ENCODE assay signal across 26 mouse cellular contexts in the genomic region with DNA sequence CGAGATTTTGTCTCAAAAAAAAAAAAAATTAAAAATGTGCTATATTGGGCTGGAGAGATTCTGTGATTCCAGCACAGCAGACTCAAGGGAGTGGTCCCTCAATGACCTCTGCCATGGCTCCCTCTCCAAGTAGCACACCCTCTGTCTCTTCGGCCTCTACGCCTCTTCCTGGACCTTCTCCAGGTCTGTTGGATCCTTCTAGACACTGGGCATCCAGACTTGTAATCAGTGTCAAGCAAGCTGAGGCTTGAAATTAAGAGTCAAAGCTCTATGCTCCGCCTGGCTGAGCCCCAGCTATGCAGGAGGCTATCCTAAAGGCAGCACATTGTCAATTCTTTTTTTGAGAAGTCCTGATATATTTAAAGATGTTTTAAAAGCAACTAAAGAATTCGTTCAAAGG. TPM values are rescaled to one million over a fixed set of nuclear protein-coding genes. Genes with fewer than 3 reads are reported as not detected.
DNase-seq lines count a peak whose midpoint lies in the region; ATAC-seq and TF ChIP-seq lines count a peak whose summit lies in the region.
"Had no signal": no experiment of that assay in that cellular context is flagged by ENCODE, and none has a peak within 500 bp of the region (broad histone marks: within the 10 kb centered on the region; RNA-seq: fewer than 3 reads in every experiment).

No protein-coding gene starts in this region.

- H3K27ac ChIP-seq in gastrocnemius, adult 2 months, result peak overlapping the region; percentile 52
- 0 out of 2 replicates have a peak overlapping the region, but pooled peaks have one; percentile 21 for H3K27ac ChIP-seq in heart, embryonic 13.5 days (replicated peaks)
- no peak overlapping the region for H3K27ac ChIP-seq in lung, postnatal 0 days (ENCODE audit: low read length)
- H3K27ac ChIP-seq: embryonic facial prominence, embryonic 12.5 days; forebrain, embryonic 13.5 days; hindbrain, embryonic 13.5 days; hindbrain, postnatal 0 days had no signal

- peak; percentile 55 for DNase-seq in gastrocnemius, adult 2 months
- DNase-seq in gastrocnemius, postnatal 36 days, result no peak
- DNase-seq in heart, adult 18-20 months, result no peak
- peak; percentile 14 for DNase-seq in lung, postnatal 14 days
- DNase-seq in lung, postnatal 0 days (ENCODE audit: low spot score), result no peak
- DNase-seq in fat pad, adult 2 months (ENCODE audit: extremely low read depth, low read depth, low spot score), result peak; percentile 56
- DNase-seq: adrenal gland, adult 2 months; adrenal gland, postnatal 25 days; cerebellum, adult 18-20 months; cerebellum, adult 9-11 months; forebrain, postnatal 0 days; kidney, adult 11 months; kidney, adult 9 months had no signal

- ATAC-seq in heart, embryonic 13.5 days (ENCODE audit: extremely low read depth, insufficient number of reproducible peaks, low FRiP score, low TSS enrichment), result no peak
- ATAC-seq in lung, postnatal 0 days, result no peak
- ATAC-seq in erythroblast, adult 5-6 weeks (replicated peaks; ENCODE audit: low FRiP score, poor library complexity, severe bottlenecking), result no peak
- ATAC-seq: activated CD4-positive, CD25-positive, alpha-beta regulatory T cell, adult 4 months; forebrain, embryonic 13.5 days; forebrain, postnatal 0 days; hindbrain, postnatal 0 days; Patski had no signal

- intact Hi-C loops in gastrocnemius, adult 2 months (cut with DNase I), result no loop called here
- intact Hi-C loops in gastrocnemius, postnatal 36 days (cut with DNase I), result no loop called here

- TF ChIP-seq EP300 in lung, postnatal 0 days (IDR thresholded peaks at IDR 0.05), result no peak

- peaks cover 33% of the 10 kb centered on the region for H3K4me1 ChIP-seq in heart, embryonic 13.5 days
- H3K4me1 ChIP-seq in lung, postnatal 0 days (ENCODE audit: insufficient read depth, low read depth, low read length), result no peaks in the 10 kb centered on the region
- H3K4me1 ChIP-seq: embryonic facial prominence, embryonic 12.5 days; forebrain, embryonic 13.5 days; hindbrain, embryonic 13.5 days had no signal

- no peak overlapping the region for H3K9ac ChIP-seq in heart, embryonic 13.5 days
- H3K9ac ChIP-seq in lung, postnatal 0 days (replicated peaks; ENCODE audit: low read depth), result no peak overlapping the region
- H3K9ac ChIP-seq: embryonic facial prominence, embryonic 12.5 days; forebrain, embryonic 13.5 days; forebrain, postnatal 0 days; hindbrain, embryonic 13.5 days had no signal

- H3K36me3 ChIP-seq in heart, embryonic 13.5 days, result peaks cover 96% of the 10 kb centered on the region
- no peaks in the 10 kb centered on the region for H3K36me3 ChIP-seq in lung, postnatal 0 days (ENCODE audit: insufficient read depth, low read length)
- H3K36me3 ChIP-seq: embryonic facial prominence, embryonic 12.5 days; hindbrain, embryonic 13.5 days had no signal

- H3K9me3 ChIP-seq in heart, embryonic 13.5 days, result peaks cover 4% of the 10 kb centered on the region; the same call in 1 of the 2 replicates
- no peaks in the 10 kb centered on the region for H3K9me3 ChIP-seq in lung, postnatal 0 days (ENCODE audit: low read length)
- H3K9me3 ChIP-seq: embryonic facial prominence, embryonic 12.5 days had no signal

- WGBS in heart, embryonic 13.5 days, result 71% methylated on average over 5 of the region's 5 CpGs
- WGBS in lung, postnatal 0 days, result 59% methylated on average over 5 of the region's 5 CpGs

- no peak overlapping the region for H3K4me2 ChIP-seq in heart, embryonic 13.5 days
- H3K4me2 ChIP-seq in lung, postnatal 0 days (replicated peaks; ENCODE audit: low read depth, low read length), result no peak overlapping the region
- H3K4me2 ChIP-seq: embryonic facial prominence, embryonic 12.5 days; forebrain, embryonic 13.5 days; hindbrain, embryonic 13.5 days had no signal

- no peak for TF ChIP-seq CTCF in gastrocnemius, adult 2 months (IDR thresholded peaks at IDR 0.05)
- TF ChIP-seq CTCF in lung, postnatal 0 days (IDR thresholded peaks at IDR 0.05), result no peak

- no peak overlapping the region for H3K4me3 ChIP-seq in gastrocnemius, adult 2 months
- no peak overlapping the region for H3K4me3 ChIP-seq in heart, embryonic 13.5 days
- no peak overlapping the region for H3K4me3 ChIP-seq in lung, postnatal 0 days (ENCODE audit: low read depth, low read length)
- H3K4me3 ChIP-seq: embryonic facial prominence, embryonic 12.5 days; forebrain, embryonic 13.5 days; hindbrain, embryonic 13.5 days had no signal

- peaks cover 5% of the 10 kb centered on the region; the same call in 1 of the 2 replicates for H3K27me3 ChIP-seq in heart, embryonic 13.5 days (replicated peaks)
- H3K27me3 ChIP-seq in lung, postnatal 0 days (replicated peaks; ENCODE audit: insufficient read depth, low read length), result no peaks in the 10 kb centered on the region
- H3K27me3 ChIP-seq: CH12.LX; forebrain, embryonic 13.5 days; Patski had no signal

RNA-seq across cellular contexts. Expression of a gene that starts 10.9 kb away (rescaled TPM):
- total RNA-seq in gastrocnemius, adult 2 months (2021), result not detected
- not detected for total RNA-seq in gastrocnemius, postnatal 36 days (2021)
- polyA plus RNA-seq in heart, embryonic 13.5 days (2015; fragmentation: Nextera tagmentation; extraction: Ambion mirVana), result not detected in 2 replicates
- total RNA-seq in heart, adult 18-20 months (2021), result not detected
- polyA plus RNA-seq in lung, postnatal 0 days (2015; fragmentation: Nextera tagmentation; extraction: Ambion mirVana), result not detected in 2 replicates
- total RNA-seq in erythroblast, adult 5-6 weeks (2015; ENCODE audit: low replicate concordance), result not detected in 2 replicates
- not detected in 2 replicates for total RNA-seq in erythroblast, adult 5-6 weeks (2017; ENCODE audit: low replicate concordance)
- total RNA-seq: adrenal gland, adult 2 months; adrenal gland, postnatal 25 days; common myeloid progenitor, adult 5-6 weeks; forebrain, postnatal 0 days; hematopoietic stem cell, adult 5-6 weeks; hindbrain, postnatal 0 days had no signal
- polyA plus RNA-seq: activated CD4-positive, CD25-positive, alpha-beta regulatory T cell, adult 4 months; adrenal gland, adult 2 months; embryonic facial prominence, embryonic 12.5 days; forebrain, embryonic 13.5 days; forebrain, postnatal 0 days; heart, embryonic 14.5 days; hindbrain, embryonic 13.5 days; hindbrain, postnatal 0 days; intestine, embryonic 14.5 days; Patski had no signal

RNA-seq across cellular contexts. Expression of a gene that starts 30.4 kb away (rescaled TPM):
- total RNA-seq in gastrocnemius, adult 2 months (2021), result 10 to 100 TPM; 49.4 to 54.1 TPM
- total RNA-seq in gastrocnemius, postnatal 36 days (2021), result 10 to 100 TPM; 42.4 to 54.7 TPM
- 37.1 and 37.4 TPM in 2 replicates for polyA plus RNA-seq in heart, embryonic 13.5 days (2015; fragmentation: Nextera tagmentation; extraction: Ambion mirVana)
- 10 to 100 TPM; 52.9 to 56.9 TPM for total RNA-seq in heart, adult 18-20 months (2021)
- polyA plus RNA-seq in lung, postnatal 0 days (2015; fragmentation: Nextera tagmentation; extraction: Ambion mirVana), result 19.6 and 20.8 TPM in 2 replicates
- 0.21 and 1.2 TPM in 2 replicates for total RNA-seq in erythroblast, adult 5-6 weeks (2015; ENCODE audit: low replicate concordance)
- total RNA-seq in erythroblast, adult 5-6 weeks (2017; ENCODE audit: low replicate concordance), result 0.42 and 0.77 TPM in 2 replicates

RNA-seq across cellular contexts. Expression of a gene that starts 54.9 kb away (rescaled TPM):
- total RNA-seq in gastrocnemius, adult 2 months (2021), result 1,000 to 10,000 TPM; 1,886 to 2,548 TPM
- 1,000 to 10,000 TPM; 2,135 to 2,411 TPM for total RNA-seq in gastrocnemius, postnatal 36 days (2021)
- polyA plus RNA-seq in heart, embryonic 13.5 days (2015; fragmentation: Nextera tagmentation; extraction: Ambion mirVana), result 226 and 249 TPM in 2 replicates
- total RNA-seq in heart, adult 18-20 months (2021), result 1,000 to 10,000 TPM; 1,008 to 1,034 TPM
- 2.6 and 3.3 TPM in 2 replicates for polyA plus RNA-seq in lung, postnatal 0 days (2015; fragmentation: Nextera tagmentation; extraction: Ambion mirVana)
- not detected in 2 replicates for total RNA-seq in erythroblast, adult 5-6 weeks (2015; ENCODE audit: low replicate concordance)
- total RNA-seq in erythroblast, adult 5-6 weeks (2017; ENCODE audit: low replicate concordance), result not detected in 2 replicates
- total RNA-seq: common myeloid progenitor, adult 5-6 weeks had no signal
- polyA plus RNA-seq: activated CD4-positive, CD25-positive, alpha-beta regulatory T cell, adult 4 months had no signal

Comparison
In these comparisons a context has a peak if more than half of its experiments do, and no peak if none do; other contexts are left out.
1. DNase-seq: peak in gastrocnemius, adult 2 months (single experiment), lung, postnatal 14 days (single experiment) and fat pad, adult 2 months (single experiment); none in gastrocnemius, postnatal 36 days (0 of 2), heart, adult 18-20 months (0 of 2) and lung, postnatal 0 days (single experiment).
2. RNA of a gene that starts 30.4 kb away (total RNA-seq): 52.9 to 56.9 TPM in heart, adult 18-20 months, 42.4 to 54.7 TPM in gastrocnemius, postnatal 36 days and 49.4 to 54.1 TPM in gastrocnemius, adult 2 months; 0.21 to 1.2 TPM in erythroblast, adult 5-6 weeks; every median in the first group is over 10 times any median in the second.
3. RNA of a gene that starts 54.9 kb away (total RNA-seq): 1,886 to 2,548 TPM in gastrocnemius, adult 2 months, 2,135 to 2,411 TPM in gastrocnemius, postnatal 36 days and 1,008 to 1,034 TPM in heart, adult 18-20 months; not detected in erythroblast, adult 5-6 weeks; every median in the first group is over 1,000 times any median in the second.